Mouse (Mus musculus) hindlimb bud, embryonic 11.5 days (tissue): Measurements from ENCODE around the gene Gm26992.

ENCODE experiments used
- DNase-seq: peaks from one replicate; pipeline ENCODE4 v3.0.0-alpha.2; 2012; ENCODE audit warnings: low read depth, low spot score; ENCODE audit errors: extremely low spot score

Gm26992 gene

DNA sequence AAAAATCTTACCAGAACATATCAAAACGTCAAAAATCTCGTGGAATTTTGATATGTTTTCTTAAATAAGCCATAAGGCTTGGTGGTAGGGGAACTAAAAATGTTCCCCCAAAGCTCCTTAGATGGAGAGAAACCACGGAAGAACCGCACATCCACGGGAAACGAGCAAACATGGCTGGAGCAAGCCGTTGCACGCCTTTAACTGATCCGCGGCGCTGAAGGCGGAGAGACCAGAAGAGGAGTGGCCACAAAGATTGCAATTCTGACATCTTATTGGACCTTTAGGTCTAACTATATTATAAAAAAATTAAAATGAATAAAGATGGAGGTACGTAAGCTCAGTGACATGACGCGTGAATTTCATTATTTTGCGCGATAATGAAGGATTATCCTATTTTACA lies 61.2 kb downstream of the Gm26992 start:
- no peak for DNase-seq

- no peak for DNase-seq
Measured at GRCm38 (mm10) chrX:103484050-103484449, 62.2 kb downstream of the Gm26992 start.

GRCm38 (mm10) chrX:103490853-103491252 lies 69.0 kb downstream of the Gm26992 start:
- DNase-seq = no peak

- no peak for DNase-seq
Measured at GRCm38 (mm10) chrX:103492398-103493256, 70.8 kb downstream of the Gm26992 start.

DNA sequence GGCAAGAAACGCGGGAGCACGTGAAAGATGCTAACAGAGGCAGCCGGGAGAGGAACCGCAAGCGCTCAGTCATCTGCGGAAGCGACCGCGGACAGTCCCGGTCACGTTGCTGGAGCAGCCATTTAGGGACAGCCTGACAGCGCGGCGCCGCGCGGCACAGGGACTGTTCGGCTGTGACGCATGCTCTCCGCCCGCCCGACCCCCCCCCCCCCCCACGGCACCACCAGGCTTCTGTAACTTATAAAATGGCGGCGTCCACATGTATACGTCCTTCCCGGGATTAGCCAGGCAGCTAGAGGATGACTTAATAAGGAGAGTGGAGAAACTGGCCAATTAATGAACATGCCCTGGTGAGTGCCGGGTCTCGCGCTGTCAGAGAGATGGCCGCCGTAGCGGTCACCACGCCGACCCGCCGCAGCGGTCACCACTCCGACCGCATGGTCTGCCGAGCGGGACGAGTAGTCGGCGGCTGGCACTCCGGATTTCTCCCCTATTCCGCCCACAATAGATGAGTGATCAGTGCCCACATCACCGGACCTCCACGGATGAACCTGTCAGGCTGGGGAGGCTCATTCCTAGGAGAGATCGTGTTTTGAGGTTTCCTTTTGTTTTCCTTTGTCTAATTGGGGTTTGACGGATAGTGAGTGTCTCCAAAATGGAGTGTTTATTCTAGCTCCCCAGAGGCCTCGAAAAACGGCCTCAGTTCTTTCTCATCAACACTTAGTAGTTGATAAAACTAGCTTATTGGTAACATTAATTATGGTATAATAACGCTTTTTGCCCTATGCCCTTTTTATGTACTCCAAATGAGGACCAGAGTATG lies 71.8 kb downstream of the Gm26992 start:
- no peak for DNase-seq

DNA sequence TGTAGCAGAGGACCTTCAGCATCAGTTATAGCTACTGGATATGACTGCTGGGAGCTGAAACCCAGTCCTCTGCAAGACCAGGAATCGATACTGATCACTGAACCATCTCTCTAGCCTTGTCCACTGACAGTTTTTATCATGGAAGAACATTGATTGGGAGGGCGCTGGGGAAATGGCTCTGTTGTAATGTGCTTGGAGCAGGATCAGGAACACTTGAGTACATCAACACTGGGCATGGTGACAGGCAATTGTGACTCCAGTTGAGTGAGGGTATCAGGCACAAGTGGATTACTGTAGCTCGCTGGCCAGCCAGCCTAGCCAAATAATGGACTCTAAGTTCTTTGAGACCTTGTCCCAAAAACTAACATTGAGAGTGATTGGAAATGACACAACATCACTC lies 77.6 kb downstream of the Gm26992 start:
- no peak for DNase-seq

DNA sequence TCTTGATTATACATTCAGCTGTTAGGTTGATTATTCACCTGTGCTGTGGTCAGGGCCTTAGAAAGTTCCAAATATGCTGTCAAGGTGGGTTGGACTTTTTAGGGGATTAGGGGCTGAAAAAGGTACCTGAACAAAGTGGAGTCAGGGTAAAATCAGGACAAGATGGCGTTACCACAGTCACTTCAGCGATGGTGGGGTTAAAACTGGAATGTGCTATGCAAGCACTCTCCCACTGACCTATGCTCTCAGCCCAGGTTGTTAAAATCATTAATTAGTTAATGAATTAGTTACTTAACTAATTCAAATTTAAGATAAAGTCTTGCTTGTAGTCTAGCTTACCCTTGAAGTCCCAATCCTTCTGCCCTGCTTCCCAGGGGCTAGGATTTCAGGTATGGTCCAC lies 78.3 kb downstream of the Gm26992 start:
- no peak for DNase-seq

- no peak for DNase-seq
Measured at GRCm38 (mm10) chrX:103508218-103508617, 86.4 kb downstream of the Gm26992 start.

DNA sequence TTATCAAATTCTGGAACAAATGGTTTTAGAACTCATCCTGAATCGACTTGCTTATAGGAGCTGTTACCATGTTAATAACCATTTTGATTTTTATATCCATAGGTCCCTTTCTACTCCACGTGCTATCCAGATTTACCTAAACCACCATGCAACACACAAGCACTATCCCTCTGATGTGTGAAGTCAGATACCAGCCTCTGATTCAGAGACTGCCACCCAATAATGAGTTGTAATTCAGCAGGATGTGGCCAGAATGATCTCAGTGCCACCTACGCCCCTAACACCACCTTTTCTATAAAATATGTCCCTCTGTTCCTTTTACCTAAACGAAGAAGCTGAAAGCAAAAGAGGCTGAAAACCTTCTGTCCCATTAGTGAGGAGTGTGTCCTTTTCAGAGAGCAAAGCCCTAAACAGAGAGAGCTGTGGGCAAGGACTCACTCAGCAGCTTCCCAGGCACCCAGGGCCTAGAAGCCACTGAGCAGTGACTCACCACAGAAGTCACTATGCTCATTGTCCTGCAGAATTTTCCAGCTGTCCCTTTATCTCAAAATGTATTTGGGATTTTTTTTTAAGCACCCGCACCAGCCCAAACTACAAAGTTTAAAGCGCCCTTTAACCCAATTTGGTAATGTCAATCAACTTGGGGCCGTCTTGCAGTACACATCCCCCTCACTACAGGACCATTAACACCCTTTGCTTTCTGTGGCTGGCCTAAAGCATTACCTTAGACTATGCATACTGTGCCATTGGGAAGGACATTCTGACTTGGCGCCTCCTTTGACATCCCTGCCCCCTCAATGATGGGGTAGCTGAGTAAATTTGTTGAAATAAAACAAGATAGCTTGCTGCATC lies 87.6 kb downstream of the Gm26992 start:
- DNase-seq = no peak

DNA sequence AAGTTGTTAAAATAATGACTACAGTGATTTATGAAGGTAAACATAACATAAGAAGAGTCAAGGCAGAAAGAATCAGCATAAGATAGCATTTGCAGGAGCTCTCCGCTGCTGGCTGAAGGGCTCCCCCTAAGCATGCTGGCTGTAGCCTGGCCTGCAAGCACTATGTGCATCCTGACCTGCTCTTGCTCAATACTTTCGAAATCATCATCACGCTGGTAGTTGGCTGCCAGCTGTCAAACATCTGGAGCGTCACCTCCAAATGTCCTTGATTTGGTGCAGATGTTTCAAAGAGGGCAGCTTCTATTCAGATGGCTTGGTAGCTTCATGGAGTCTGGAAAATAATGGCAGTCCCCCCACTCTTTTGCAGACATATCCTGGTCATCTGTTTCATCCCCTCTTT lies 93.0 kb downstream of the Gm26992 start:
- no peak for DNase-seq

- DNase-seq = no peak
Measured at GRCm38 (mm10) chrX:103515346-103515745, 93.5 kb downstream of the Gm26992 start.

DNA sequence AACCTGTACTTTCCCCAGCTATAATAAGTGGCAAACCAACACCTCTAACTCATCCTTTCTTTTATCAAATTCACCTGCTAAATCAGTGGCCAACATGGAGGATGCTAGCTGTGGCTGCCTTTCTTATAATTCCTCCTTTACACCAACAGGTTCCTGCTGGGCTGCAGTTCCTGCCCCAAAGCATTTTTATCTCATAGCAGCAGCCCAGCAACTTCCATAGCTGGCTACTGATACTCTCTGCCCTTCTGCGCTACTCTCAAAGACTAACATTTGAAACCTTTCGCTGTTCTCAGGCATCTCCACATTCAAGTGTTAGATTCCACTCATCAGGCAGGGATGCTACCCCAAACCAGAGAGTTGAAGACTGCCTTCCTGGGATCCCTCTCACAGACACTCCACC lies 97.0 kb downstream of the Gm26992 start:
- DNase-seq = no peak

DNA sequence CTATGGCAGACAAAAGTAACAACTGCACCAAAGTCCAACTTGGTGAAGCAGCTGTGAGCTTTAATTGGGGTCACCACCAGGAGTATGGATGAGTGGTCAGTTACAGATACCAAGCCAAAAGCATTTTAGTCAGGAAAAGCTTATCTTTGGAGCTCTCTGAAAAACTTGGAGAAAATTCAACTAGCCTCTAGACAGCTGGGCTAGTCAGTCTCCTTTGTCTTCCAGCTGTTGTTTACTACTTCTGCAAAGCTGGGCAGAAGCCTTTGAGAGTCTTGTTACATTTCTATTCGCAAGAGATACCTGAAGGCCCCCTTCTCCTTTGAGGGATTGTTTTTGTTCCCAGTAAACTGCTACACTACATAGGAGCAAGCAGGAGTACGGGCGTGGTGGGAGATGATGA lies 97.7 kb downstream of the Gm26992 start:
- DNase-seq = no peak

- no peak for DNase-seq
Measured at GRCm38 (mm10) chrX:103521221-103521716, 99.5 kb downstream of the Gm26992 start.

- DNase-seq = no peak
Measured at GRCm38 (mm10) chrX:103529185-103529584, 107.4 kb downstream of the Gm26992 start.
